8 mouse cellular contexts compared by ENCODE assay signal in genomic region chr10:54076420-54076819, GRCm38 (mm10). TPM values are rescaled to one million over a fixed set of nuclear protein-coding genes. Genes with fewer than 3 reads are reported as not detected.
A peak's percentile ranks its signal among the peaks of the same experiment; 100 is the strongest.
DNase-seq lines count a peak whose midpoint lies in the region; ATAC-seq and TF ChIP-seq lines count a peak whose summit lies in the region.

Man1a (minus strand) TSS chr10:54076609.

- peak within 1 kb of the TSS; percentile 56 for H3K9ac ChIP-seq in forebrain, embryonic 11.5 days (ENCODE audit: low read length)
- peak within 1 kb of the TSS; percentile 64 for H3K9ac ChIP-seq in midbrain, embryonic 11.5 days (ENCODE audit: low read length)

- 4% methylated on average over 4 of the region's 4 CpGs for WGBS in forebrain, embryonic 11.5 days
- 9% methylated on average over 4 of the region's 4 CpGs for WGBS in midbrain, embryonic 11.5 days

- peak; percentile 17 to 72 for DNase-seq in adrenal gland, adult (ENCODE audit: inconsistent age in 2 of 2, low spot score in 1 of 2)
- DNase-seq in forebrain, embryonic 11.5 days (ENCODE audit: low spot score): peak; percentile 56
- peak; percentile 34 to 49 for DNase-seq in heart, postnatal 36 days
- no peak for DNase-seq in left cerebral cortex, postnatal 36 days (ENCODE audit: low spot score in 2 of 2)
- peak; percentile 86 for DNase-seq in midbrain, embryonic 11.5 days (ENCODE audit: low spot score, missing footprints)
- DNase-seq in B cell, adult 2 months: no peak
- no peak for DNase-seq in spleen, postnatal 36 days (ENCODE audit: low spot score in 2 of 2)

- no peaks in the 10 kb centered on the region for H3K9me3 ChIP-seq in E14TG2a.4 (ENCODE audit: low read length)
- no peaks in the 10 kb centered on the region for H3K9me3 ChIP-seq in forebrain, embryonic 11.5 days (ENCODE audit: control insufficient read depth, low read length)
- H3K9me3 ChIP-seq in midbrain, embryonic 11.5 days (ENCODE audit: control insufficient read depth, low read length): no peaks in the 10 kb centered on the region

- H3K4me2 ChIP-seq in forebrain, embryonic 11.5 days (ENCODE audit: low read depth, low read length, severe bottlenecking): peak within 1 kb of the TSS; percentile 99
- H3K4me2 ChIP-seq in midbrain, embryonic 11.5 days: peak within 1 kb of the TSS; percentile 99

- peaks cover 17% of the 10 kb centered on the region for H3K4me1 ChIP-seq in E14TG2a.4 (replicated peaks; ENCODE audit: low read depth, low read length)
- H3K4me1 ChIP-seq in forebrain, embryonic 11.5 days (replicated peaks; ENCODE audit: control insufficient read depth, insufficient read depth, low read length): no peaks in the 10 kb centered on the region
- H3K4me1 ChIP-seq in midbrain, embryonic 11.5 days (ENCODE audit: control insufficient read depth, insufficient read depth, low read length): no peaks in the 10 kb centered on the region

- H3K27ac ChIP-seq in forebrain, embryonic 11.5 days (ENCODE audit: low read depth, low read length): no peak within 1 kb of the TSS
- H3K27ac ChIP-seq in midbrain, embryonic 11.5 days (ENCODE audit: low read depth, low read length): no peak within 1 kb of the TSS

- intact Hi-C loops in heart, postnatal 36 days (cut with DNase I): loop anchor here (5.0 to 10.0 kb wide), 4 partner anchors 52 to 442 kb away; partner anchors contain the start of gene Mcm9
- intact Hi-C loops in left cerebral cortex, postnatal 36 days (cut with DNase I): loop anchor here (5.0 to 10.0 kb wide), 2 partner anchors 212 to 476 kb away; no protein-coding TSS in a partner anchor

- no peak for ATAC-seq in forebrain, embryonic 11.5 days (replicated peaks; ENCODE audit: low FRiP score)
- no peak for ATAC-seq in midbrain, embryonic 11.5 days (ENCODE audit: low FRiP score)

- H3K4me3 ChIP-seq in E14TG2a.4 (replicated peaks; ENCODE audit: low read length): peak within 1 kb of the TSS; percentile 89
- peak within 1 kb of the TSS; percentile 66 for H3K4me3 ChIP-seq in forebrain, embryonic 11.5 days (ENCODE audit: low read depth, low read length)
- H3K4me3 ChIP-seq in midbrain, embryonic 11.5 days (ENCODE audit: low read depth, low read length): peak within 1 kb of the TSS; percentile 66

- peaks cover 47% of the 10 kb centered on the region for H3K27me3 ChIP-seq in E14TG2a.4 (ENCODE audit: insufficient read depth, low read length)
- peaks cover 8% of the 10 kb centered on the region; the same call in 1 of the 2 replicates for H3K27me3 ChIP-seq in forebrain, embryonic 11.5 days (ENCODE audit: control insufficient read depth, insufficient read depth, low read length)
- peaks cover 10% of the 10 kb centered on the region for H3K27me3 ChIP-seq in midbrain, embryonic 11.5 days (ENCODE audit: control insufficient read depth, insufficient read depth, low read length)

- no peak for TF ChIP-seq CTCF in E14TG2a.4 (conservative IDR thresholded peaks at IDR 0.05; ENCODE audit: low read length)

- H3K36me3 ChIP-seq in E14TG2a.4 (ENCODE audit: insufficient read depth, low read length): 0 out of 2 replicates have a peak, but pooled peaks cover 3% of the 10 kb centered on the region
- no peaks in the 10 kb centered on the region for H3K36me3 ChIP-seq in forebrain, embryonic 11.5 days (ENCODE audit: control insufficient read depth, insufficient read depth, low read length)
- no peaks in the 10 kb centered on the region for H3K36me3 ChIP-seq in midbrain, embryonic 11.5 days (ENCODE audit: control insufficient read depth, insufficient read depth, low read length)

RNA-seq across cellular contexts. Expression of gene Man1a, which starts in this region (rescaled TPM):
- polyA plus RNA-seq in forebrain, embryonic 11.5 days (2014; fragmentation: Nextera tagmentation; extraction: Ambion mirVana): 1.7 and 2.1 TPM in 2 replicates
- 10 to 100 TPM; 40.7 to 42.2 TPM for total RNA-seq in heart, postnatal 36 days (2021)
- 10 to 100 TPM; 28.5 TPM for total RNA-seq in left cerebral cortex, postnatal 36 days (2021)
- 1.7 and 2.1 TPM in 2 replicates for polyA plus RNA-seq in midbrain, embryonic 11.5 days (2014; fragmentation: Nextera tagmentation; extraction: Ambion mirVana)

Comparison
In these comparisons a context has a peak if more than half of its experiments do, and no peak if none do; other contexts are left out.
1. DNase-seq: peak in adrenal gland, adult (2 of 2), forebrain, embryonic 11.5 days (single experiment), heart, postnatal 36 days (2 of 2) and midbrain, embryonic 11.5 days (single experiment); none in left cerebral cortex, postnatal 36 days (0 of 2), B cell, adult 2 months (0 of 2) and spleen, postnatal 36 days (0 of 2).
2. Peak in every context shown above with its lines, with median percentiles within 50 percentile points of each other: H3K4me3 ChIP-seq.